Mouse (Mus musculus) lung, adult 2 months (tissue): ENCODE data around the gene Bmp7.

ENCODE experiments used
- CTCF ChIP-seq: fragments of 200-500 bp; IDR thresholded peaks from 2 replicates; pipeline ENCODE4 v1.5.1; 2011; ENCODE audit warnings: mild to moderate bottlenecking, low read length, control low read depth; ENCODE audit not compliant: insufficient read depth
- POLR2A ChIP-seq: fragments of 200-500 bp; IDR thresholded peaks from 2 replicates; pipeline ENCODE4 v1.6.1; 2011; ENCODE audit warnings: low read depth, mild to moderate bottlenecking, control low read depth, low read length, borderline replicate concordance; ENCODE audit errors: extremely low read depth

DNA sequence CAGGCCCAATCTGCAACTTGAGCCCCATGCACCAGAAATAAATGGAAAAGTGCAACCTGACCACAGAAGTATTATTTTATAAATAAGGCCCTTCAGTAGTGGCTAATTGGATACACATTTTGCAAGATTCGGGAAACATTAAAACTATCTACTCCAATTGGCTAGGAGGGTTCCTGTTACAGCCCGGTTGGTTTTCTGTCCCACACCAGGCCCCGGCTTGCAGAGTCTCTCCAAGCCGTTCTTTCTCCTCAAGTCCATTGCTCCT is 93.9 kb downstream of the Bmp7 start:
- no peak for TF ChIP-seq POLR2A
- no peak for TF ChIP-seq CTCF
